Mouse (Mus musculus) ES-E14 (cell line): ENCODE data around the gene P3h1. TPM values are rescaled to one million over a fixed set of nuclear protein-coding genes. Genes with fewer than 3 reads are reported as not detected.
A peak's percentile ranks its signal among the peaks of the same experiment; 100 is the strongest.

Source experiments
- DNase-seq: peaks from one replicate; pipeline ENCODE4 v3.0.0-alpha.2; 2013; ENCODE audit warnings: low read depth, low spot score
- H3K27ac ChIP-seq: 2 replicates; pipeline ENCODE4 v1.5.1; 2012; ENCODE audit warnings: low read depth, mild to moderate bottlenecking, low read length, moderate library complexity, mixed read lengths; ENCODE audit not compliant: poor library complexity, insufficient read depth, severe bottlenecking
- H3K36me3 ChIP-seq: 2 replicates; pipeline ENCODE4 v1.6.1; 2012; ENCODE audit warnings: mild to moderate bottlenecking, low read length, moderate library complexity, mixed read lengths; ENCODE audit not compliant: control insufficient read depth, poor library complexity, insufficient read depth, severe bottlenecking
- H3K4me1 ChIP-seq, 2 experiments: fragments of 150-350 bp in 1 of 2; sonication (generic) in 1 of 2; 2 replicates each; pipeline ENCODE4 v1.6.1; 2012; ENCODE audit warnings: low read length in 2 of 2, mild to moderate bottlenecking in 1 of 2, mixed read lengths in 1 of 2; ENCODE audit not compliant: control insufficient read depth in 2 of 2, insufficient read depth in 2 of 2, poor library complexity in 1 of 2
- H3K4me3 ChIP-seq, 2 experiments: fragments of 150-350 bp in 1 of 2; sonication (generic) in 1 of 2; 2 replicates each; pipeline ENCODE4 v1.5.1; 2012; ENCODE audit warnings: low read length in 2 of 2, low read depth in 1 of 2, mild to moderate bottlenecking in 1 of 2, mixed read lengths in 1 of 2; ENCODE audit not compliant: insufficient read depth in 1 of 2, poor library complexity in 1 of 2, severe bottlenecking in 1 of 2
- H3K9ac ChIP-seq: 2 replicates; pipeline ENCODE4 v1.6.1; 2012; ENCODE audit warnings: low read depth, mild to moderate bottlenecking, low read length, mixed read lengths; ENCODE audit not compliant: poor library complexity, insufficient read depth, severe bottlenecking
- H3K9me3 ChIP-seq: fragments of 150-350 bp; sonication (generic); 2 replicates; pipeline ENCODE4 v1.6.1; 2012; ENCODE audit warnings: low read depth, mild to moderate bottlenecking, low read length; ENCODE audit not compliant: control insufficient read depth, insufficient read depth
- CHD2 ChIP-seq: IDR thresholded peaks from 2 replicates; pipeline ENCODE4 v1.6.1; 2014; ENCODE audit warnings: mild to moderate bottlenecking, low read depth, low read length, inconsistent platforms
- HCFC1 ChIP-seq: IDR thresholded peaks from 2 replicates; pipeline ENCODE4 v1.6.1; 2012; ENCODE audit warnings: low read length, inconsistent platforms, borderline replicate concordance; ENCODE audit not compliant: insufficient read depth
- MAFK ChIP-seq: IDR thresholded peaks from 2 replicates; pipeline ENCODE4 v1.6.1; 2014; ENCODE audit warnings: mild to moderate bottlenecking, low read depth, low read length, inconsistent platforms; ENCODE audit not compliant: insufficient read depth
- ZC3H11A ChIP-seq: IDR thresholded peaks from 2 replicates; pipeline ENCODE4 v1.6.1; 2012; ENCODE audit warnings: low read depth, mild to moderate bottlenecking, inconsistent platforms, low read length, borderline replicate concordance
- ZNF384 ChIP-seq: IDR thresholded peaks from 2 replicates; pipeline ENCODE4 v1.6.1; 2012; ENCODE audit warnings: low read depth, low read length, inconsistent platforms
- in situ Hi-C, 2 experiments: fragments of 600-800 bp; cut with MboI; formaldehyde crosslinking; loops; one replicate each; pipeline ENCODE4 v1.15.1; 2025; ENCODE audit warnings: low sequenced_read_pairs in 2 of 2, inconsistent platforms in 1 of 2; ENCODE audit not compliant: unreplicated experiment in 2 of 2
- total RNA-seq: library from RNA; depleted of rRNA; stranded (reverse); fragments of 300-350 nt; gene quantifications from 2 replicates; pipeline ENCODE4 v1.2.3, GENCODE M21; 2012

The P3h1 gene
- total RNA-seq, 1 experiment = 61.9 TPM

DNA sequence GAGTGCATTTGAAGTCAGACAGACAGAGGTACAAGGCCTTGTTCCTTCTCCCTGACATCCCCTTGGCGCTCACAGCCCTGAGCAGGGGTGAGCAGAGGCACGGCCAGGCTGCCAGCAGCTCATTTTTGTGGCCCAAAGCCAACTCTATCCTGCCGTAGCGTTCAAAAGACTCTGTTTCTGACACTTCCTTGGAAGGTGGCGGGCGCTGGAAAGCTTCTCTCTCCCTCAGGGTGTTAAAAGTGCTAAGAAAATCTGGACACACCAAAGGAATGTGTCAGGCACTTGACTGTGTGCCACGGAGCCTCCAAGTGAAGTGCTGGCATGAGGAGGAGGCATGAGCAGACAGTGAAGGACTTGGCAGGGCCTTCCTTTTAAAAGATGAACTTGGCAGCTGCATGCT is 12.8 kb downstream of the P3h1 start:
- Histone ChIP-seq H3K4me3 (no peak overlapping the region), H3K4me1 (peaks cover 0 to 26% of the 10 kb centered on the region in 2 experiments; a peak in 2 of 4 replicates), H3K36me3 (peaks cover 9% of the 10 kb centered on the region; the same call in 1 of the 2 replicates), H3K9me3 (no peaks in the 10 kb centered on the region), H3K27ac (no peak overlapping the region), H3K9ac (no peak overlapping the region)
- DNase-seq = no peak
- TF ChIP-seq HCFC1 (no peak), ZNF384 (no peak), CHD2 (no peak), ZC3H11A (no peak), MAFK (no peak)
- in situ Hi-C loops = no loop called here

- Histone ChIP-seq H3K9ac (no peak overlapping the region), H3K4me3 (no peak overlapping the region), H3K4me1 (peaks cover 0 to 26% of the 10 kb centered on the region in 2 experiments; a peak in 2 of 4 replicates), H3K36me3 (peaks cover 9% of the 10 kb centered on the region; the same call in 1 of the 2 replicates), H3K27ac (no peak overlapping the region), H3K9me3 (no peaks in the 10 kb centered on the region)
- TF ChIP-seq ZNF384 (no peak), MAFK (no peak), CHD2 (no peak), HCFC1 (no peak), ZC3H11A (no peak)
- DNase-seq = no peak
- in situ Hi-C loops = no loop called here
These were observed 13.2 kb downstream of the P3h1 start for GRCm38 (mm10) chr4:119245961-119246360.

GRCm38 (mm10) chr4:119246688-119247225 is 14.0 kb downstream of the P3h1 start:
- Histone ChIP-seq H3K4me3 (no peak overlapping the region), H3K9ac (no peak overlapping the region), H3K9me3 (no peaks in the 10 kb centered on the region), H3K27ac (no peak overlapping the region), H3K4me1 (peaks cover 0 to 26% of the 10 kb centered on the region in 2 experiments; a peak in 2 of 4 replicates), H3K36me3 (peaks cover 8% of the 10 kb centered on the region; the same call in 1 of the 2 replicates)
- no peak for DNase-seq
- TF ChIP-seq ZNF384 (no peak), MAFK (no peak), CHD2 (no peak), ZC3H11A (no peak)
- in situ Hi-C loops = no loop called here

DNA sequence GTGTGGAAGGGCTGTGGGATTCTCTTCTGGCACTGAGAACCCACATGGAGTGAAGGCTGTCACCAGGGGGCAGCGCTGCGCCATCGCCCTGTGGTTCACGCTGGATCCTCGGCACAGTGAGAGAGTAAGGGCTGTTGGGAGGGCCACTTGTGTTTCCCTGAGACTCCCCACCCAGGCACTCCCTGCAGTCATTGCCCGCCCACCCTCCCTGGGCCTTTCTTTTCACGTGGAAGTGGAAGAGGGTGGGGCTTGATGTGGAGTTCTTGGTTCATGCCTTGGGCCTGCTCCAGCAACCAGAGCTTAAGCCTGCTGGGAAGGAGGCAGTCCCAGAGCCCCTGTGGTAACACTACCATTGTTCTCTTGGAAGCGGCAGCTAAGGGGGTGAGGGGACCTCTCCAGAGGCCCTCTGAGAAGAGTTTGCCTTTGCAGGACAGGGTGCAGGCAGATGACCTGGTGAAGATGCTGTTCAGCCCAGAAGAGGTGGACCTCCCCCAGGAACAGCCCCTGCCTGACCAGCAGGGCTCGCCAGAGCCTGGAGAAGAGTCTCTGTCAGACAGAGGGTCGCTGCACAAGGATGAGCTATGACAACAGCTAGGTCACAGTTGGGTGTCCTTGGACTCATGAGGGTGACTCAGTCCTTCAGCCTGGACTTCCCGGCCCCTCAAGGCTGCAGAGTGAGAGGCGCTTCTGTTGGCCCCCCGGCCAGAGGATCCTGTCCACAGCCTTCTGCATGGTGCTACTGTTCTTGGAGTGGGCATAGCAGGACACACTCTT is 14.9 kb downstream of the P3h1 start:
- in situ Hi-C loops = no loop called here
- TF ChIP-seq ZC3H11A = peak; percentile 20; the same call in 1 of the 2 replicates
- TF ChIP-seq MAFK = no peak
- Histone ChIP-seq H3K9me3 (no peaks in the 10 kb centered on the region), H3K4me1 (peaks cover 0 to 26% of the 10 kb centered on the region in 2 experiments; a peak in 2 of 4 replicates), H3K4me3 (peak overlapping the region in 1 of 2 experiments; percentile 7; a peak in 1 of 4 replicates), H3K36me3 (peaks cover 5% of the 10 kb centered on the region; the same call in 1 of the 2 replicates), H3K27ac (peak overlapping the region; percentile 24; the same call in 1 of the 2 replicates), H3K9ac (peak overlapping the region; percentile 15; the same call in 1 of the 2 replicates)
- DNase-seq = peak; percentile 77
